Mouse (Mus musculus) gastrocnemius, postnatal 4 days (tissue): ENCODE results near the gene Ptpn14. TPM values are rescaled to one million over a fixed set of nuclear protein-coding genes. Genes with fewer than 3 reads are reported as not detected.
"Not testable (repeated sequence)": the region's sequence is repeated elsewhere in the genome, so short reads cannot be mapped to it uniquely, and the experiment has no call there.

Experiments used
- DNase-seq, 2 experiments: peaks; one replicate each; pipeline ENCODE4 v3.0.0; 2021 to 2022; ENCODE audit warnings: low spot score in 2 of 2, mixed read lengths in 2 of 2
- long read RNA-seq, 2 experiments: library from polyadenylated mRNA; stranded (forward); transcript quantifications; one replicate each; pipeline ENCODE4 v2.0.0; 2021
- total RNA-seq, 2 experiments: library from RNA; stranded (reverse); gene quantifications; 2 replicates each; pipeline ENCODE4 v1.2.3; 2021

Ptpn14 gene
- 10 to 100 TPM; 19.7 to 22.1 TPM for total RNA-seq
- long read RNA-seq, experiment 1, full-length matches to known transcripts: 1 of 8 reads
- long read RNA-seq, experiment 1, partial matches to known transcripts: 4 of 8 reads
- long read RNA-seq, experiment 1, other reads (novel, unspliced or antisense): 3 of 8 reads
- long read RNA-seq, experiment 2, partial matches to known transcripts: 0 of 2 reads
- long read RNA-seq, experiment 2, other reads (novel, unspliced or antisense): 2 of 2 reads

GRCm38 (mm10) chr1:189727884-189728783, at the start of gene Ptpn14:
TSS of gene Ptpn14 (plus strand) at chr1:189728268.
- peak; percentile 81 to 86 for DNase-seq

DNA sequence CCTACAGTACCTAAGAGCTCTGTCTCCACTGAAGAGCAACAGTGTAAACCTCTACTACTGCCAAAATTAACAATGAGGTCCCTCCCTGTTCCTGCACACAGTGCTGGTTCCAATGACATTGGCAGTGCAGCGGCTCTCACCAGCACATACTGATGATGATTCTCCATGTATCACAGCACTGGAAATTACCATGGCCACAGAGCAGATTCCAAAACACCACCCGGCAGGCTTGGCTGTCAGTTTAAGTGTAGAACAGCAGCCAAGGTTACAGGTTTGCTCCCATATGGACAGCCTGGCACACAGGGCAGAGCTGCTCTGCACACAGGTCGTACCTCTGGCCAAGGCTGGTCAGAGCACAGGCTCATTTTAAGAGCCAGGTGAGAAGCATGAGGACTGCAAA, 48.5 kb upstream of the Ptpn14 start:
- DNase-seq: no peak

- no peak for DNase-seq
These were observed 43.2 kb upstream of the Ptpn14 start for GRCm38 (mm10) chr1:189684786-189685415.

DNA sequence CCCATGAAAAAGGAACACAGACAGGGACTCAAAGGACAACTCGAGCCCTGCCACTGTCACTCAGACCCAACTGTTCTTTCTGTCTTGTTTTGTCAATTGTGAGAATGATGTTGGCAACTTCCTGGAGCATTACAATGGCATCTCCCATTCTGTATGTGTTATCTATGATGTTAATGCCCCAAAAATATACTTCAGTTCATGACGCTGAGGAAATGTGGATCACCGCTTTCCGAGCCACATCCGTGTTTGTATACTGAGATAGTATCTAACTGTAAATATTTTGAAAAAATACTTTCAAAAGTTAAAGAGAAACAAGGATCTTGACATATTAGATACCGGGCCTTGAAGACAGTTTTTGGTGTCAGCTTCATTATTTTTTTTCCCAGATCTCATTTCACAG, 42.0 kb upstream of the Ptpn14 start:
- no peak for DNase-seq

DNA sequence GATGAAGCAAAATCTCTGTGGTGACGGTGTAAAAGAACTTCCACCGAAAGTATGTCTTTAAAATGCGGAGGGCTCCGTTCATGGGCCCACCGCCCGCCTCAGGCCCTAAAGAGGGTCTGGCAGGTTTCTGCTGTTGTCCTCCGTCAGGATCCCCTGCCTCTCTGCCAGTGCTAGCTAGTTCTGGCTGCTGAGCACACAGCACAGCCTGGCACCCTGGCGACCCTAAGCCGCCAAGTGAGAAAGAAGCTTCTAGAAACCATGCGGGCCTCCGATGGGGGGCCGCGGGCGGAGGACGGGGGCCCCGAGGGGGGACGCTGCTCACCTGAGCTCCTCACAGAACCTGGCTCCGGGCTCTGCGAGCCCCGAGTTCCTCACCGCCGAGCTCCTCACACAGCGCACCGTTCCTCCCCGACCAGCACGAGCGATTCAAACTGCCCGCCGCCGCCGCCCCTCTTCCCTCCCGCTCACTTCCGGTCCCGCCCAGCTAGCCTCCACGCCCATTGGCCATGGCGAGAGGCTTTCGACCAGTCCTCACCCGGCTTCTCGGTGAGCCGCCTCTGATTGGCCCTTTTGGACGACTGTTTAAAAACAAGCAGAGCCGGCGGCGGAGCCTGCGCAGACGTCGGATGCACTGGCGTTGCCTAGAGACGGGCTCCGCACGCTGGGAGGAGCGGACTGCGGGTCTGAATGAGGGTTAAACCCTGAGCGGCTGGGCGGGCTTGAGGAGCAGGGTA, 40.2 kb upstream of the Ptpn14 start, which contains the start of gene Cenpf:
Gene Cenpf, minus strand, starts transcription at position 433 of the 734 bp plus-strand sequence.
- DNase-seq: peak; percentile 91 to 98

DNA sequence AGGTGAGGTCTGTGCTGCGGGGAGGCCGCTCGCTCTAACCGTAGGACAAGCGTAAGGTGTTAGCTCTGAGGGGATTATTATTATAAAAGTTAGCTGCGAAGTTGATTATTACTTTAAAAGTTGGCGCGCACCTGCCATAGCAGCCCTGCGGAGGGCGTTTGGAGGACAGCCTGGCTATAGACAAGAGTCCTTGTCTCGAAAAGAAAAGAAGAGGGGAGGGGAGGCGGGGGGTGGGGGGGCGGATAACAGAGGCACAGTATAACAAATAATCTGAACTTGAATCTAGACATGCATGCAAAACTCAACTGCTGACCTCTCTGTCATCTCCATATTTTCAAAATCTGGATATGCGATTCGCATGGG, 39.7 kb upstream of the Ptpn14 start:
- DNase-seq: no peak

GRCm38 (mm10) chr1:189689050-189689833, 38.8 kb upstream of the Ptpn14 start:
- no peak for DNase-seq

GRCm38 (mm10) chr1:189692442-189692841, 35.6 kb upstream of the Ptpn14 start:
- not testable (repeated sequence) for DNase-seq

GRCm38 (mm10) chr1:189694391-189694790, 33.7 kb upstream of the Ptpn14 start:
- DNase-seq: no peak

DNA sequence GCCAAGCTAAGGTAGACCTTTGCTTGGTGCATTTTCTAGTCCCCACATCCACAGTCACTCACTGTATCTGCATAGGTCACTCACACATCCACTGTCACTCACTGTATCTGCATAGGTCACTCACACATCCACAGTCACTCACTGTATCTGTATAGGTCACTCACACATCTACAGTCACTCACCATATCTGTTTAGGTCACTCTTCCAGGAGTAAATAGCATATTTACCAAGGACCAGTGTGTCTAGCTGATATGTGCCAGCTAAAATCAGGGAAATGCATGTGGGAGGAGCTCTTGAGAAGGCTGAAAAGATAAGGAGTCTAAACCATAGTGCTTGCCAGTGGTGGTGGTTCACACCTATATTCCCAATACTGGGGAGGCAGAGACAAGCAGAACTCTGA, 32.7 kb upstream of the Ptpn14 start:
- no peak for DNase-seq

- no peak for DNase-seq
These were observed 29.7 kb upstream of the Ptpn14 start for GRCm38 (mm10) chr1:189698416-189698815.

DNA sequence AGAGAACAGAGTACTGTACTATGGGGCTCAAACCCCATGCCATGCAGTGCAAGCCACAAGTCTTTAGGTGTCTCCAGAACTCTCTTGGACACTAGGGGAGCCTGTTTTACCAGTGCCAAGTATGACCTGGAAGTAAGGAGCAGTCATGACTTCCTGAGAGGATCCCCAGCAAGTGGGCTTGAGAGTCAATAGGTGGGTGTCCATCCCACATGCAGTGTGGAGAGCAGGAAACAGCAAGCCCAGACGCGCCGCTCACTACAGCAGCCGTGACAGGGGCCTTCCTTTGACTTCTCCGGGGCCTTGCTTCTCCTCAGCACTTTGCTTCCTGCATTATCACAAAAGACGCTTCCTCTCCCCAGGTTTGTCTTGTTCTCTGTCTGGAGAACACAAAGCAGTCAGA, 27.9 kb upstream of the Ptpn14 start:
- no peak for DNase-seq

DNA sequence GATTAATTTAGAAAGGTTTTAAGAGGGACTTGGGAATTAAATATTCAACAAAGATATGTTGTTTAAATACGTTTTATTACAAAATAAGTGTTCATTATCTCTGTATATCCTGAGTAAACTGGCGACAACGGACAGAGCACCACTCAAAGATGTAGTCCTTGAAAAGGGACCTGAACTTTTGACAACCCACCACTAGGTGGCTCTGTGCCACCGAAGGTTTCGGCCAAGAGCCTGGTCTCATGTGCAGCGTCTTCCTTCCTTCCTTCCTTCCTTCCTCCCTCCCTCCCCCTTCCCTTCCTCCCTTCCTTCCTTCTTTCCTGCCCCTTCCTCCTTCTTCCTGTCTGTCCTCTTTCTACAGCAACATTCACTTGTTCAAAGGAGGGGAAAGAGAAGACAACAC, 27.1 kb upstream of the Ptpn14 start:
- peak; percentile 59 to 68 for DNase-seq

- DNase-seq: no peak
These were observed 24.9 kb upstream of the Ptpn14 start for GRCm38 (mm10) chr1:189703156-189703555.

GRCm38 (mm10) chr1:189703591-189703990, 24.5 kb upstream of the Ptpn14 start:
- DNase-seq: no peak

- no peak for DNase-seq
These were observed 21.9 kb upstream of the Ptpn14 start for GRCm38 (mm10) chr1:189706040-189706645.

GRCm38 (mm10) chr1:189707014-189707413, 21.1 kb upstream of the Ptpn14 start:
- no peak for DNase-seq

DNA sequence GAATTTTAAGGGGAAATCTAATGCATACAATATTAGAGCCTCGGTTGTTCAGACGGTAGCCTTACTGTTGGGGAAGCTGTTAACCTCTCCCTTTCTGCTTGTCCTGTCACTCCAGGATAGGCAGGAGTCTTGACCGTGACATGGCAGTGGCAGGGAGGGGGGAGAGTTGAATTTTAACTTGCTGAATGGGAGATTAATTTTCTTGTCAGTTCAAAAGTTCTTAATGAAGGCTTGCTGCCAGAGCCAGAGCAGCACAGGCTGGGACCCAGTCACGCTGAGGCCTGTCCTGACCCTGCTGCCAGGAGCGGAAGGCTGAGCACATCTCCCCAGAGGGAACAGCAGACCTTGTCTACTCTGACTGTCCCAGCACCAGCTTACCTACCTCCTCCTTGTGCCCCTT, 20.6 kb upstream of the Ptpn14 start:
- DNase-seq: no peak

- no peak for DNase-seq
These were observed 19.1 kb upstream of the Ptpn14 start for GRCm38 (mm10) chr1:189709001-189709400.
